Mouse (Mus musculus) kidney, adult 2 months (tissue): Measurements from ENCODE around the gene Slc9a8.

ENCODE experiments used
- CTCF ChIP-seq: fragments of 200-500 bp; conservative IDR thresholded peaks from 2 replicates; pipeline ENCODE4 v1.5.1; 2011; ENCODE audit warnings: low read depth, mild to moderate bottlenecking, control low read depth, low read length, moderate library complexity, mixed read lengths; ENCODE audit not compliant: insufficient read depth, insufficient read length
- POLR2A ChIP-seq: fragments of 200-500 bp; IDR thresholded peaks from one replicate; pipeline ENCODE4 v1.6.1; 2011; ENCODE audit warnings: low read depth, low read length, control low read depth

- TF ChIP-seq CTCF (no peak), POLR2A (no peak)
Observed at GRCm38 (mm10) chr2:167476200-167476688, 54.7 kb downstream of the Slc9a8 start.
